ENCODE assay signal across 8 mouse cellular contexts in the genomic region with DNA sequence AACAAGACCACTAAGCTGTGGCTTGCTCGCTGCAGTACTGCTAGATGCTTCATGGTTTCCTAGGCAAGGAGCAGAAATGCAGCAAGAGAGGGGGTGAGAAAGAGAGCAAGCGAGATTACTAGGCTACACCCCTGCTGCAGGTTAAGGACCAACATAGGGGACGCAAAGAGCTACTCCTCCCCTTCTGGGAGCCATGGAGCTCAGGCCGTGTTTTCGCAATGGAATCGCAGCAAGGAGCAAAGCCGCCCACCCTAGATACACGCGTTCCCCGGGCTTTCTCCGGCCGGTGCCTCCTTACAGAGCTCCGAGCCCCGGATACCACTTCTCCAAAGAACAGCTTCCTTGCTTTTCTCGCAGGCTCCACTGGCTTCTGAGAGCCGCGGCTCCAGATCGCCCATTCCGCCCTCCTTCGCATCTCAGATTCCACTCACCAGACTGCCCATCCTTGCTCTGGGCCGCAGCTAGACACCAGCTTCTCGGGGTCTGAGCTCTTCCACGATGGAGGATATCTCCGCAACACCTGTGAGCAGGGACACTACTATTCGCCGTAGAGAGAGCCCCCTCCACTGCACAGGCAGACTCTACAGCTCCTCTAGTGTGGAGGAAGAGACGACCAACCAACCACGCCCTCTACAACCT. TPM values are rescaled to one million over a fixed set of nuclear protein-coding genes. Genes with fewer than 3 reads are reported as not detected.
DNase-seq lines count a peak whose midpoint lies in the region; ATAC-seq lines count a peak whose summit lies in the region.

Gene Cd200 (minus strand): TSS at position 629 of the 639 bp plus-strand sequence.

- H3K9ac ChIP-seq in embryonic facial prominence, embryonic 11.5 days (replicated peaks; ENCODE audit: low read length) = peak within 1 kb of the TSS; percentile 62

- H3K27me3 ChIP-seq in embryonic facial prominence, embryonic 11.5 days (ENCODE audit: control insufficient read depth, insufficient read depth, low read length) = no peaks in the 10 kb centered on the region

- no peaks in the 10 kb centered on the region for H3K4me1 ChIP-seq in embryonic facial prominence, embryonic 11.5 days (ENCODE audit: control insufficient read depth, insufficient read depth, low read length)

- no peaks in the 10 kb centered on the region for H3K36me3 ChIP-seq in embryonic facial prominence, embryonic 11.5 days (replicated peaks; ENCODE audit: control insufficient read depth, insufficient read depth, low read depth, low read length)

- no peak within 1 kb of the TSS; the same call in 1 of the 2 replicates for H3K27ac ChIP-seq in embryonic facial prominence, embryonic 11.5 days (replicated peaks; ENCODE audit: low read depth, low read length)

- H3K9me3 ChIP-seq in embryonic facial prominence, embryonic 11.5 days (replicated peaks; ENCODE audit: control insufficient read depth, low read length) = no peaks in the 10 kb centered on the region

- H3K4me2 ChIP-seq in embryonic facial prominence, embryonic 11.5 days (ENCODE audit: low read depth, low read length) = peak within 1 kb of the TSS; percentile 78

- peak; percentile 87 for ATAC-seq in embryonic facial prominence, embryonic 11.5 days (replicated peaks; ENCODE audit: insufficient number of reproducible peaks, low FRiP score, low TSS enrichment, low read depth)
- ATAC-seq in megakaryocyte progenitor cell, adult 5-6 weeks (replicated peaks; ENCODE audit: poor library complexity) = peak; percentile 86

- peak; percentile 66 for DNase-seq in adrenal gland, postnatal 14 days
- DNase-seq in embryonic facial prominence, embryonic 11.5 days (ENCODE audit: low spot score) = peak; percentile 52
- peak; percentile 77 for DNase-seq in heart, adult 18-20 months
- DNase-seq in kidney, adult 11 months = peak; percentile 45
- peak; percentile 66 to 76 for DNase-seq in left cerebral cortex, postnatal 25 days (ENCODE audit: low spot score in 2 of 2)
- DNase-seq in right cerebral cortex, postnatal 14 days = peak; percentile 54
- peak; percentile 25 for DNase-seq in yolk sac, embryonic 10.5 days (ENCODE audit: low spot score)

- WGBS in embryonic facial prominence, embryonic 11.5 days = under 1% methylated on average over 28 of the region's 28 CpGs

- H3K4me3 ChIP-seq in embryonic facial prominence, embryonic 11.5 days (ENCODE audit: low read depth, low read length) = peak within 1 kb of the TSS; percentile 55

- intact Hi-C loops in left cerebral cortex, postnatal 25 days (cut with DNase I) = loop anchor here (5.0 kb wide), 1 partner anchor 199 kb away; no protein-coding TSS in a partner anchor

RNA-seq across cellular contexts. Expression of gene Cd200, which starts in this region (rescaled TPM):
- 59.7 and 90.5 TPM in 2 replicates for total RNA-seq in adrenal gland, postnatal 14 days (2021)
- 22.3 and 24.0 TPM in 2 replicates for polyA plus RNA-seq in embryonic facial prominence, embryonic 11.5 days (2014; fragmentation: Nextera tagmentation; extraction: Ambion mirVana)
- total RNA-seq in heart, adult 18-20 months (2021) = 10 to 100 TPM; 53.2 to 57.0 TPM
- total RNA-seq in left cerebral cortex, postnatal 25 days (2021) = 100 to 1,000 TPM; 107 to 124 TPM
- total RNA-seq in megakaryocyte progenitor cell, adult 5-6 weeks (2015) = not detected in 2 replicates
- total RNA-seq in megakaryocyte progenitor cell, adult 5-6 weeks (2017) = 1.3 TPM in 1 of 2 replicates, not detected in the other

Comparison
In these comparisons a context has a peak if more than half of its experiments do, and no peak if none do; other contexts are left out.
1. RNA of gene Cd200 (total RNA-seq): 107 to 124 TPM in left cerebral cortex, postnatal 25 days, 59.7 to 90.5 TPM in adrenal gland, postnatal 14 days and 53.2 to 57.0 TPM in heart, adult 18-20 months; 1.3 TPM in megakaryocyte progenitor cell, adult 5-6 weeks; every median in the first group is over 10 times any median in the second.
2. DNase-seq: peak in every context shown above with its lines; median percentile 77 in heart, adult 18-20 months; 71 in left cerebral cortex, postnatal 25 days; 66 in adrenal gland, postnatal 14 days; 54 in right cerebral cortex, postnatal 14 days; 52 in embryonic facial prominence, embryonic 11.5 days; 45 in kidney, adult 11 months; 25 in yolk sac, embryonic 10.5 days.